Mouse (Mus musculus): ENCODE results near the gene Tspan15. TPM values are rescaled to one million over a fixed set of nuclear protein-coding genes. Genes with fewer than 3 reads are reported as not detected.
A peak's percentile ranks its signal among the peaks of the same experiment; 100 is the strongest.

The Tspan15 gene
- 8.9 and 11.6 TPM in 2 replicates for polyA plus RNA-seq (2016; fragmentation: Nextera tagmentation; extraction: Ambion mirVana)

- H3K27me3 ChIP-seq (replicated peaks): peaks cover 13% of the 10 kb centered on the region
- peak within 1 kb of the TSS; percentile 67 for H3K4me3 ChIP-seq
- H3K27ac ChIP-seq: peak within 1 kb of the TSS; percentile 52; the same call in 1 of the 2 replicates
- H3K4me1 ChIP-seq: peaks cover 86% of the 10 kb centered on the region
- H3K9me3 ChIP-seq (replicated peaks): no peaks in the 10 kb centered on the region
- peak within 1 kb of the TSS; percentile 70 for H3K9ac ChIP-seq
- no peaks in the 10 kb centered on the region for H3K36me3 ChIP-seq
- peak within 1 kb of the TSS; percentile 98 for H3K4me2 ChIP-seq
- ATAC-seq: peak; percentile 88
- WGBS (ENCODE audit: insufficient replicate concordance): 2% methylated on average over 59 of the region's 59 CpGs
Measured at GRCm38 (mm10) chr10:62230708-62231394, at the start of gene Tspan15. Gene Tspan15 (minus strand): TSS chr10:62231251.

- no peaks in the 10 kb centered on the region for H3K9me3 ChIP-seq (replicated peaks)
- WGBS (ENCODE audit: insufficient replicate concordance): 78% methylated on average over 4 of the region's 4 CpGs
Measured at GRCm38 (mm10) chr10:62279671-62280070, 48.6 kb upstream of the Tspan15 start.

DNA sequence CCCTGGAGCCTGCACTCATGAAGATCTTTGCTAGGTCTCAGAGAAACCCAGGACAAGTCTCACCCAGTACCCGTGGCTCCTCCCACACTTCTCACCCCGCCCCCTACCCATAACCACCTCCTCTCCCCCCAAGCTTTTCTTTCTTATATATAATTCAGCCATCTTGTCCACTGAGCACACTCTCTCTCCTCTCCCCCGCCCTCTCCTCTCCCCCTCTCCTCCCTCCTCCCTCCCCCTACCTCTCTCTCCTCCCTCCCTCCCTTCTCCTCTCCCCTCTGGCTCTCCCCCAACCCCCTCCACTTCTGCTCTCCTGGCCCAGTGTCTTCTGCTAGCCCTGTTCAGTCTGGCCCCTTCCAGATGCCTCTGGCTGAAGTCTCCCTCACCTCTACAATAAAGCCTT, 48.0 kb upstream of the Tspan15 start:
- no peak for ATAC-seq
- no peak overlapping the region for H3K9ac ChIP-seq
- peaks cover 98% of the 10 kb centered on the region for H3K36me3 ChIP-seq
- H3K27ac ChIP-seq: no peak overlapping the region
- H3K4me2 ChIP-seq: no peak overlapping the region
- no peak overlapping the region for H3K4me3 ChIP-seq
- H3K9me3 ChIP-seq (replicated peaks): no peaks in the 10 kb centered on the region
- no peaks in the 10 kb centered on the region for H3K27me3 ChIP-seq (replicated peaks)
- WGBS (ENCODE audit: insufficient replicate concordance): 73% methylated on average over 3 of the region's 3 CpGs
- H3K4me1 ChIP-seq: peaks cover 10% of the 10 kb centered on the region

More at GRCm38 (mm10) chr10:62279671-62280070, 48.6 kb upstream of the Tspan15 start:
- Histone ChIP-seq H3K27ac (no peak overlapping the region), H3K4me1 (peaks cover 10% of the 10 kb centered on the region), H3K27me3 (replicated peaks) (no peaks in the 10 kb centered on the region), H3K4me3 (no peak overlapping the region), H3K4me2 (no peak overlapping the region), H3K36me3 (peaks cover 98% of the 10 kb centered on the region), H3K9ac (no peak overlapping the region)
- no peak for ATAC-seq

GRCm38 (mm10) chr10:62277499-62278293, 46.6 kb upstream of the Tspan15 start:
- no peak overlapping the region for H3K9ac ChIP-seq

DNA sequence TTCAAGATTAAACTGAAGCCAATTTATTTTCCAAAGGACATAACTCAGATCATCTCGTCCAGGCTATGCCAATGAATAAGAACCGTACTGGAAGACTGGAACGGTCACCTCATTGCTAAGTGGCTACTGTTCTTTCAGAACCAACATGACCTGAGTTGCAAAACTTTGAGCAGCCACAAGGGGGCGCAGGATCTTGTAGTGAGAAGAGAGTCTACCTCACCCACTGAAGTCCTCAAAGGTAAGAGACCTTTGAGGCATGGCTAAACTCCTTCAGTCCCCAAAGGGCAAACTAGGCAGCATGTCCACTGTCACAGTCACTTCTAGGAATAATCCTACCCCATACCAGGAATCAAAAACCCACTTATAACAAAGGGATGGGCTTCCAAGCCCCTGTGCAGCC, 44.2 kb upstream of the Tspan15 start:
- H3K36me3 ChIP-seq: peaks cover 98% of the 10 kb centered on the region
- ATAC-seq: no peak
- no peak overlapping the region for H3K9ac ChIP-seq
- no peaks in the 10 kb centered on the region for H3K27me3 ChIP-seq (replicated peaks)
- H3K9me3 ChIP-seq (replicated peaks): no peaks in the 10 kb centered on the region
- 33% methylated on average over 4 of the region's 4 CpGs for WGBS (ENCODE audit: insufficient replicate concordance)
- no peak overlapping the region for H3K4me3 ChIP-seq
- H3K4me2 ChIP-seq: no peak overlapping the region
- 0 out of 2 replicates have a peak, but pooled peaks cover under 1% of the 10 kb centered on the region for H3K4me1 ChIP-seq
- no peak overlapping the region for H3K27ac ChIP-seq

More at GRCm38 (mm10) chr10:62277499-62278293, 46.6 kb upstream of the Tspan15 start:
- no peaks in the 10 kb centered on the region for H3K9me3 ChIP-seq (replicated peaks)
- no peak overlapping the region for H3K4me3 ChIP-seq
- H3K27ac ChIP-seq: no peak overlapping the region
- no peaks in the 10 kb centered on the region for H3K27me3 ChIP-seq (replicated peaks)
- WGBS (ENCODE audit: insufficient replicate concordance): 94% methylated on average over 18 of the region's 19 CpGs
- H3K4me2 ChIP-seq: no peak overlapping the region
- no peak for ATAC-seq
- H3K4me1 ChIP-seq: peaks cover 3% of the 10 kb centered on the region; the same call in 1 of the 2 replicates
- H3K36me3 ChIP-seq: peaks cover 98% of the 10 kb centered on the region

DNA sequence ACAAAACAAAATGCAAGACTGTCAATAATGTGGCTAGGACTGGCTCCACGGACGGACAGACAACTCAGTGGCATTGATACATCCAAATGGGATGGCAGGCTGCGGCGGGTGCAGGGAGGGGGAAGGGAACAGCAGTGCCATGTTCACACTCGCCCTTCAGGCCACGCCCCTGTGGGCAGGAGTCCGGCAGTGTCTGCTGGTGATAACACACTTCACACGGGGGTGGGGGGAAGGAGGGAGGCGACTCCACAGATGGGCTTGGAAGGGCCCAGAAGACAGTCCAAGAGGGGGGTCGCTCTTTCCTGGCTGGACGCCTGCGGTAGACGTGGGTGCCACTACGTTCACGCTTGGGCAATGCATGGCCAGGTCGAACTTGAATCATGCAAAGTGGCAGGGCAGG, 38.2 kb upstream of the Tspan15 start:
- no peaks in the 10 kb centered on the region for H3K9me3 ChIP-seq (replicated peaks)
- no peak overlapping the region for H3K9ac ChIP-seq
- peaks cover 64% of the 10 kb centered on the region for H3K36me3 ChIP-seq
- no peak overlapping the region for H3K4me3 ChIP-seq
- peak; percentile 65 for ATAC-seq
- 0 out of 2 replicates have a peak, but pooled peaks cover 4% of the 10 kb centered on the region for H3K27me3 ChIP-seq (replicated peaks)
- 54% methylated on average over 16 of the region's 16 CpGs for WGBS (ENCODE audit: insufficient replicate concordance)
- H3K4me1 ChIP-seq: peaks cover 22% of the 10 kb centered on the region
- no peak overlapping the region for H3K4me2 ChIP-seq
- no peak overlapping the region for H3K27ac ChIP-seq

DNA sequence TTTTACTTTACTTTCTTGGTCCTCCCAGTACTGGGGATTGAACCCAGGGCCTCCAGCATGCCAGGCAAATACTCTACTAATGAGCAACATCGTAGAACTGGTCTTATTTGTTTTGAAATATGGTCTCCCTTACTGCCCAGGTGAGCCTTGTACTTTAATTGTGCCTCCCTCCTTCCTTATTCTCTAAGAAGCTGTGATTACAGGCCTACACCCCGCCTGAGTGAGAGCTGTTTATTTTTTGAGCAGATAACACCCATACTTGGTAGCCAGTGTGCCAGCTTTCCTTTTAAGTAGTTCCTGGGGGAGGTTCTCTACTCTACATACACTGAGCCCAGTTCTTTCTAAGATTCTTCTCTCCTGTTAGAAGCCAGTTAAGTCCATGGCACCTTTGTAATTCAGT, 33.2 kb upstream of the Tspan15 start:
- peaks cover 15% of the 10 kb centered on the region for H3K36me3 ChIP-seq
- no peak overlapping the region for H3K27ac ChIP-seq
- H3K4me3 ChIP-seq: no peak overlapping the region
- no peak overlapping the region for H3K4me2 ChIP-seq
- peaks cover 27% of the 10 kb centered on the region for H3K4me1 ChIP-seq
- no peaks in the 10 kb centered on the region for H3K9me3 ChIP-seq (replicated peaks)
- 0 out of 2 replicates have a peak, but pooled peaks cover 4% of the 10 kb centered on the region for H3K27me3 ChIP-seq (replicated peaks)
- 38% methylated on average over 2 of the region's 2 CpGs for WGBS (ENCODE audit: insufficient replicate concordance)
- H3K9ac ChIP-seq: no peak overlapping the region
- ATAC-seq: no peak

DNA sequence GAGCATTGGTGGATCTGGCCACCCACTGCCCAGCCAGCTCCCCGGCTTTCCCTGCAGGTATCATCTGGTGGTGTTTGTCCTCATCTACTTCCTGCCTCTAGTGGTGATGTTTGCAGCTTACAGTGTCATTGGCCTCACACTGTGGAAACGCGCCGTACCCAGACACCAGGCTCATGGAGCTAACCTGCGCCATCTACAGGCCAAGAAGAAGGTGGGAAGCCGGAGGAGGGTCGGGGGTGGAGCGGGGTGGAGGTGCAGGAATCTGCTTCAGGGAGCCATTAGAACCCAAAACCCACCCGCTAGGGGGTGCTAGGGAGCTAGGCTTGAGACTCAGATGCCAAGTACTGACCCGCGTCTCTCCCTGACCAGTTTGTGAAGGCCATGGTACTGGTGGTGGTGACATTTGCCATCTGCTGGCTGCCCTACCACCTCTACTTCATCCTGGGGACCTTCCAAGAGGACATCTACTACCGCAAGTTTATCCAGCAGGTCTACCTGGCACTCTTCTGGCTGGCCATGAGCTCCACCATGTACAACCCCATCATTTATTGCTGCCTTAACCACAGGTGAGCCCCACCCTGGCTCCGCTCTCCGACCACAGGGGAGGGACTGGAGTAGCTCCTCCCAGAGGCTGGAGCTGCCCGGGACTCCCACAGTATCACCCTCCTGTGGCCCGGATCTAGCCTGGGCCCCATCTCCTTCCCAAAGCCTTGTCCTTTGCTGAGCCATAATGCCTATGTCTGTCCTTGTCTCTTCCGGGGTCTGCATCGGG, 30.2 kb upstream of the Tspan15 start:
- Histone ChIP-seq H3K4me2 (peak overlapping the region; percentile 12), H3K36me3 (no peaks in the 10 kb centered on the region), H3K9ac (no peak overlapping the region), H3K4me1 (peaks cover 22% of the 10 kb centered on the region), H3K4me3 (no peak overlapping the region), H3K27ac (no peak overlapping the region), H3K27me3 (replicated peaks) (0 out of 2 replicates have a peak, but pooled peaks cover 12% of the 10 kb centered on the region), H3K9me3 (replicated peaks) (no peaks in the 10 kb centered on the region)
- WGBS (ENCODE audit: insufficient replicate concordance): 12% methylated on average over 18 of the region's 18 CpGs
- peak; percentile 81 for ATAC-seq

DNA sequence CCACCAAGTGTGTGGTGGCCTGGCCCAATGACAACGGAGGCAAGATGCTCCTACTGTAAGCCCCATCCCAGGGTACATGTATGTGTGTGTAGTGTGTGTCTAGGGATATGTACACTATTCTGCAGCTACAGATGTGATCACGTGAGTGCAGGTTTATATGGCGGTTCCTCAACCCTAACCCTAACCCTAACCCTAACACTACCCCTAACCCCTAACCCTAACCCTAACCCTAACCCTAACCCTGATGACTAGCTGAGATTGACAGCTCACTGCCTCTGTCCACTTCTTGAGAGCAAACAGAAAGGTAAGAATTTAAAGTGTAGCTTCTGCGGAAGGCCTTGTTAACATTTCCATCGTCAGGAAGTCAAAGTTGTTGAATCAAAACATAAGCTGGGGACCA, 27.2 kb upstream of the Tspan15 start:
- Histone ChIP-seq H3K36me3 (no peaks in the 10 kb centered on the region), H3K4me3 (no peak overlapping the region), H3K4me2 (no peak overlapping the region), H3K27ac (no peak overlapping the region), H3K4me1 (peaks cover 14% of the 10 kb centered on the region), H3K27me3 (replicated peaks) (peaks cover 21% of the 10 kb centered on the region; the same call in 1 of the 2 replicates), H3K9me3 (replicated peaks) (no peaks in the 10 kb centered on the region), H3K9ac (no peak overlapping the region)
- ATAC-seq: no peak
- WGBS (ENCODE audit: insufficient replicate concordance): 75% methylated on average over 5 of the region's 5 CpGs

- Histone ChIP-seq H3K27ac (no peak overlapping the region), H3K27me3 (replicated peaks) (peaks cover 43% of the 10 kb centered on the region), H3K9ac (no peak overlapping the region), H3K4me2 (no peak overlapping the region), H3K4me3 (no peak overlapping the region), H3K9me3 (replicated peaks) (no peaks in the 10 kb centered on the region), H3K4me1 (peaks cover 5% of the 10 kb centered on the region), H3K36me3 (no peaks in the 10 kb centered on the region)
- no peak for ATAC-seq
- 74% methylated on average over 27 of the region's 27 CpGs for WGBS (ENCODE audit: insufficient replicate concordance)
Measured at GRCm38 (mm10) chr10:62252496-62253235, 21.6 kb upstream of the Tspan15 start.

DNA sequence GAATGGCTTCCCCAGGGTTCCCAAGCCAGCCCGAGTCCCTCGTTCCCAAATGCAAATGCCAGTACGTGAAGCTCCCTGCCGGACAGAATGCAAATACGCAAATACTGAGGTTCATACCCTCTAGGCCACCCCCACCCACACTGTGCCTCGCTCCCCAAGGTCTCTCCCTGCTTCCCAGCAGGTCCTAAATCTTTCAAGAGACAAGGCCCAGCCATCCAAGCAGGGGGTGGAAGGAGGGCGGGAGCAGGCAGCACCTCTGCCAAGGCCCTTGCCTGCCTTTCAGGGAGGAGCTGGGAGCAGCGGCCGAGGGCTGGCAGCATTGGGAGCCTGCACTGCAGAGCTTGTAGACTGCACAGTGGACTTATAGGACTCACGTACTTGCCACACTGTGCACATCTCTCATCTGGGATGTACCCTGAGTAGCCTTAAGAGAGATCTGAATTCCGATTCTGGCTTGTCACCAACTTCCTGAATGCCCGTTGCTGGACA, 21.0 kb upstream of the Tspan15 start, which contains the start of gene Tacr2:
TSS of gene Tacr2 (plus strand) at position 439 of the 489 bp plus-strand sequence.
- H3K4me3 ChIP-seq: no peak within 1 kb of the TSS
- no peaks in the 10 kb centered on the region for H3K9me3 ChIP-seq (replicated peaks)
- no peak for ATAC-seq
- H3K27me3 ChIP-seq (replicated peaks): peaks cover 40% of the 10 kb centered on the region
- WGBS (ENCODE audit: insufficient replicate concordance): 62% methylated on average over 12 of the region's 12 CpGs
- H3K27ac ChIP-seq: no peak within 1 kb of the TSS
- no peaks in the 10 kb centered on the region for H3K36me3 ChIP-seq
- H3K4me1 ChIP-seq: peaks cover 9% of the 10 kb centered on the region
- no peak within 1 kb of the TSS for H3K9ac ChIP-seq
- H3K4me2 ChIP-seq: no peak within 1 kb of the TSS
